Mouse (Mus musculus) midbrain, embryonic 14.5 days (tissue): Measurements from ENCODE around the gene Gstp1. TPM values are rescaled to one million over a fixed set of nuclear protein-coding genes. Genes with fewer than 3 reads are reported as not detected.

ENCODE experiments used
- ATAC-seq: fragments of 200-750 bp; cut with Nextera tagmentation; 2 replicates; pipeline ENCODE4 v1.8.0; 2017; ENCODE audit warnings: moderate number of reproducible peaks, moderate library complexity; ENCODE audit not compliant: low FRiP score, low TSS enrichment
- DNase-seq: peaks from one replicate; pipeline ENCODE4 v3.0.0-alpha.2; 2015
- H3K27ac ChIP-seq: fragments of 300-500 bp; sonication (generic); replicated peaks from 2 replicates; pipeline ENCODE4 v1.5.1; 2014; ENCODE audit warnings: mild to moderate bottlenecking, low read depth, low read length, moderate library complexity
- H3K27me3 ChIP-seq: fragments of 300-500 bp; sonication (generic); 2 replicates; pipeline ENCODE4 v1.6.1; 2014; ENCODE audit warnings: low read length, control low read depth, mixed read lengths; ENCODE audit not compliant: control insufficient read depth, insufficient read depth
- H3K36me3 ChIP-seq: fragments of 300-500 bp; sonication (generic); 2 replicates; pipeline ENCODE4 v1.6.1; 2014; ENCODE audit warnings: low read length, control low read depth; ENCODE audit not compliant: control insufficient read depth, insufficient read depth
- H3K4me1 ChIP-seq: fragments of 300-500 bp; sonication (generic); 2 replicates; pipeline ENCODE4 v1.6.1; 2014; ENCODE audit warnings: mild to moderate bottlenecking, antibody characterized with exemption, low read length, control low read depth; ENCODE audit not compliant: control insufficient read depth, insufficient read depth
- H3K4me2 ChIP-seq: fragments of 300-500 bp; sonication (generic); 2 replicates; pipeline ENCODE4 v1.6.1; 2014; ENCODE audit warnings: mild to moderate bottlenecking, low read length, moderate library complexity
- H3K4me3 ChIP-seq: fragments of 300-500 bp; sonication (generic); replicated peaks from 2 replicates; pipeline ENCODE4 v1.5.1; 2014; ENCODE audit warnings: low read depth, low read length
- H3K9ac ChIP-seq: fragments of 300-500 bp; sonication (generic); replicated peaks from 2 replicates; pipeline ENCODE4 v1.6.1; 2014; ENCODE audit warnings: mild to moderate bottlenecking, low read length, moderate library complexity
- H3K9me3 ChIP-seq: fragments of 300-500 bp; sonication (generic); 2 replicates; pipeline ENCODE4 v1.6.1; 2016; ENCODE audit warnings: low read length, control low read depth, mixed read lengths; ENCODE audit not compliant: control insufficient read depth
- WGBS: fragments of 180-500 bp; shearing (Covaris S2); extraction: QIAGEN DNeasy Blood & Tissue Kit; methylation state at CpG from one replicate; pipeline ENCODE4 v1.1.7; 2014; 5-methylcytosine and 5-hydroxymethylcytosine counted together
- polyA plus RNA-seq: library from polyadenylated mRNA; unstranded; fragments of >200 nt; fragmentation: Nextera tagmentation; extraction: Ambion mirVana; gene quantifications from 2 replicates; pipeline ENCODE4 v1.2.1, GENCODE M21; 2014

Gene Gstp1
- polyA plus RNA-seq, 1 experiment from 2014 or later: 397 TPM

GRCm38 (mm10) chr19:3988066-3988465, 49.7 kb downstream of the Gstp1 start:
- Histone ChIP-seq H3K27ac (no peak overlapping the region), H3K27me3 (no peaks in the 10 kb centered on the region), H3K36me3 (no peaks in the 10 kb centered on the region), H3K4me2 (no peak overlapping the region), H3K9ac (no peak overlapping the region), H3K4me3 (no peak overlapping the region), H3K4me1 (no peaks in the 10 kb centered on the region), H3K9me3 (no peaks in the 10 kb centered on the region)
- ATAC-seq (no peak), DNase-seq (no peak)
- WGBS: 93% methylated on average over 14 of the region's 14 CpGs

- Histone ChIP-seq H3K9me3 (no peaks in the 10 kb centered on the region), H3K36me3 (no peaks in the 10 kb centered on the region), H3K4me1 (no peaks in the 10 kb centered on the region), H3K27me3 (no peaks in the 10 kb centered on the region), H3K27ac (no peak within 1 kb of the TSS), H3K4me2 (no peak within 1 kb of the TSS), H3K9ac (no peak within 1 kb of the TSS; the same call in 1 of the 2 replicates), H3K4me3 (no peak within 1 kb of the TSS)
- no peak for ATAC-seq
- 15% methylated on average over 8 of the region's 8 CpGs for WGBS
- peak; percentile 48 for DNase-seq
These were observed 51.5 kb downstream of the Gstp1 start, which contains the start of gene Acy3 for GRCm38 (mm10) chr19:3986334-3986733. Gene Acy3, plus strand, starts transcription at chr19:3986570.

Other genes starting within 250 kb of the Gstp1 start
- gene Chka, start 186.2 kb downstream of the Gstp1 start, polyA plus RNA-seq: 50.2 and 51.8 TPM in 2 replicates
- gene Tcirg1, start 130.9 kb downstream of the Gstp1 start, polyA plus RNA-seq: 7.4 and 11.0 TPM in 2 replicates
- 261 and 304 TPM in 2 replicates for gene Ndufs8, start 125.2 kb downstream of the Gstp1 start, polyA plus RNA-seq
- gene Aldh3b1, start 108.2 kb downstream of the Gstp1 start, polyA plus RNA-seq: 0.84 and 1.1 TPM in 2 replicates
- gene Unc93b1, start 102.8 kb downstream of the Gstp1 start, polyA plus RNA-seq: 3.7 and 13.4 TPM in 2 replicates
- not detected in 2 replicates for gene Aldh3b3, start 79.3 kb downstream of the Gstp1 start, polyA plus RNA-seq
- 0.16 and 0.32 TPM in 2 replicates for gene Aldh3b2, start 65.7 kb downstream of the Gstp1 start, polyA plus RNA-seq
- gene Acy3, start 51.4 kb downstream of the Gstp1 start, polyA plus RNA-seq: 0.96 and 2.2 TPM in 2 replicates
- gene Tbx10, start 45.2 kb downstream of the Gstp1 start, polyA plus RNA-seq: not detected in 2 replicates
- 26.8 and 30.3 TPM in 2 replicates for gene Nudt8, start 37.4 kb downstream of the Gstp1 start, polyA plus RNA-seq
- 3.3 and 3.9 TPM in 2 replicates for gene Gm49405, start 37.4 kb downstream of the Gstp1 start, polyA plus RNA-seq
- 5.7 and 7.1 TPM in 2 replicates for gene Doc2g, start 34.7 kb downstream of the Gstp1 start, polyA plus RNA-seq
- 223 and 231 TPM in 2 replicates for gene Ndufv1, start 25.2 kb downstream of the Gstp1 start, polyA plus RNA-seq
- gene Gstp2, start 8.0 kb upstream of the Gstp1 start, polyA plus RNA-seq: 1.9 TPM in 1 of 2 replicates, not detected in the other
- gene Gstp3, start 21.6 kb upstream of the Gstp1 start, polyA plus RNA-seq: not detected in 2 replicates
- gene Cabp2, start 43.6 kb upstream of the Gstp1 start, polyA plus RNA-seq: not detected in 2 replicates
- gene Cdk2ap2, start 59.2 kb upstream of the Gstp1 start, polyA plus RNA-seq: 83.4 and 87.0 TPM in 2 replicates
- gene Pitpnm1, start 62.0 kb upstream of the Gstp1 start, polyA plus RNA-seq: 72.8 and 89.0 TPM in 2 replicates
- 84.3 and 98.0 TPM in 2 replicates for gene Aip, start 87.9 kb upstream of the Gstp1 start, polyA plus RNA-seq
- not detected in 2 replicates for gene Gpr152, start 101.8 kb upstream of the Gstp1 start, polyA plus RNA-seq
- 0.14 and 0.15 TPM in 2 replicates for gene Cabp4, start 106.0 kb upstream of the Gstp1 start, polyA plus RNA-seq
- 105 and 117 TPM in 2 replicates for gene Coro1b, start 110.6 kb upstream of the Gstp1 start, polyA plus RNA-seq
- gene Ptprcap, start 115.6 kb upstream of the Gstp1 start, polyA plus RNA-seq: 0.55 and 0.64 TPM in 2 replicates
- gene Rps6kb2, start 125.4 kb upstream of the Gstp1 start, polyA plus RNA-seq: 37.3 and 42.2 TPM in 2 replicates
- 3.9 and 6.0 TPM in 2 replicates for gene Carns1, start 137.5 kb upstream of the Gstp1 start, polyA plus RNA-seq
- 0.54 and 0.94 TPM in 2 replicates for gene Tbc1d10c, start 153.3 kb upstream of the Gstp1 start, polyA plus RNA-seq
- gene Ppp1ca, start 154.1 kb upstream of the Gstp1 start, polyA plus RNA-seq: 591 and 597 TPM in 2 replicates
- 20.3 and 22.7 TPM in 2 replicates for gene Rad9a, start 163.7 kb upstream of the Gstp1 start, polyA plus RNA-seq
- 0.08 and 0.46 TPM in 2 replicates for gene Clcf1, start 176.3 kb upstream of the Gstp1 start, polyA plus RNA-seq
- gene AC109138.7, start 176.4 kb upstream of the Gstp1 start, polyA plus RNA-seq: not detected in 2 replicates
- gene Pold4, start 193.9 kb upstream of the Gstp1 start, polyA plus RNA-seq: 18.5 and 19.1 TPM in 2 replicates
- gene Ssh3, start 231.2 kb upstream of the Gstp1 start, polyA plus RNA-seq: 8.8 and 12.8 TPM in 2 replicates
- gene Ankrd13d, start 245.2 kb upstream of the Gstp1 start, polyA plus RNA-seq: 34.5 and 39.3 TPM in 2 replicates